Mouse (Mus musculus) embryonic facial prominence, embryonic 11.5 days (tissue): ENCODE results near the gene Commd4. TPM values are rescaled to one million over a fixed set of nuclear protein-coding genes. Genes with fewer than 3 reads are reported as not detected.

Source experiments
- ATAC-seq: fragments of 200-750 bp; cut with Nextera tagmentation; replicated peaks from 2 replicates; pipeline ENCODE4 v1.8.0; 2017; ENCODE audit warnings: low read depth; ENCODE audit not compliant: insufficient number of reproducible peaks, low FRiP score, low TSS enrichment
- DNase-seq: peaks from one replicate; pipeline ENCODE4 v3.0.0-alpha.2; 2015; ENCODE audit warnings: low spot score
- H3K27ac ChIP-seq: fragments of 300-500 bp; sonication (generic); replicated peaks from 2 replicates; pipeline ENCODE4 v1.5.1; 2014; ENCODE audit warnings: mild to moderate bottlenecking, low read depth, low read length, control low read depth
- H3K27me3 ChIP-seq: fragments of 300-500 bp; sonication (generic); 2 replicates; pipeline ENCODE4 v1.6.1; 2014; ENCODE audit warnings: mild to moderate bottlenecking, low read length, moderate library complexity, mixed read lengths; ENCODE audit not compliant: control insufficient read depth, insufficient read depth
- H3K36me3 ChIP-seq: fragments of 300-500 bp; sonication (generic); replicated peaks from 2 replicates; pipeline ENCODE4 v1.6.1; 2014; ENCODE audit warnings: low read depth, mild to moderate bottlenecking, low read length, moderate library complexity, mixed read lengths; ENCODE audit not compliant: control insufficient read depth, insufficient read depth
- H3K4me1 ChIP-seq: fragments of 300-500 bp; sonication (generic); 2 replicates; pipeline ENCODE4 v1.6.1; 2014; ENCODE audit warnings: low read length, mixed read lengths; ENCODE audit not compliant: control insufficient read depth, insufficient read depth
- H3K4me2 ChIP-seq: fragments of 300-500 bp; sonication (generic); 2 replicates; pipeline ENCODE4 v1.6.1; 2014; ENCODE audit warnings: low read depth, mild to moderate bottlenecking, control low read depth, low read length, moderate library complexity
- H3K4me3 ChIP-seq: fragments of 300-500 bp; sonication (generic); 2 replicates; pipeline ENCODE4 v1.5.1; 2014; ENCODE audit warnings: low read depth, low read length, control low read depth
- H3K9ac ChIP-seq: fragments of 300-500 bp; sonication (generic); replicated peaks from 2 replicates; pipeline ENCODE4 v1.6.1; 2014; ENCODE audit warnings: mild to moderate bottlenecking, control low read depth, low read length
- H3K9me3 ChIP-seq: fragments of 300-500 bp; sonication (generic); replicated peaks from 2 replicates; pipeline ENCODE4 v1.6.1; 2016; ENCODE audit warnings: mild to moderate bottlenecking, low read length, inconsistent platforms, mixed read lengths; ENCODE audit not compliant: control insufficient read depth
- WGBS: fragments of 180-500 bp; shearing (Covaris S2); extraction: QIAGEN DNeasy Blood & Tissue Kit; methylation state at CpG from one replicate; pipeline ENCODE4 v1.1.7; 2014; 5-methylcytosine and 5-hydroxymethylcytosine counted together
- polyA plus RNA-seq: library from polyadenylated mRNA; unstranded; fragments of >200 nt; fragmentation: Nextera tagmentation; extraction: Ambion mirVana; gene quantifications from 2 replicates; pipeline ENCODE4 v1.2.1, GENCODE M21; 2014

The Commd4 gene
- polyA plus RNA-seq, 1 experiment from 2014 or later: 70.8 TPM

DNA sequence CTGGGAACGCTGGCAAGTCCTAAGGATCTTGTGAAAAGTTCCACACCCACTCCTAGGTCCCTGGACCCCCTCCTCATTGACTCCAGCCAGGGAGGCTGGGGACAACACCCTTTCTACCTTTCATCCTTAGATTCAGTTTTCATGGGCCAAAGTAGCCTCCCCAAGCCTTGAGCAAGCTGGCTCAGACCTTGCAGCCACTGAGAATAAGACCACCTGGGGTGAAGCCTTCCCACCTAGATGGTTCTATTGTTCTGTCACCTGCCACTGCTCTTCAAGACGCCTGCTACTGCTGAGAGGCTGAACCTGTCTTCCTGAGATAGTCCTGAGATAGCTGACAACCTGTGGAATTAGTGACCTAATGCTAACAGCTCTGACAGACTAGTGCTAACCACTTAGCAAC, 5.0 kb upstream of the Commd4 start:
- ATAC-seq: no peak
- no peak overlapping the region for H3K4me2 ChIP-seq
- H3K9me3 ChIP-seq: no peaks in the 10 kb centered on the region
- 46% methylated on average over 2 of the region's 2 CpGs for WGBS
- no peaks in the 10 kb centered on the region for H3K36me3 ChIP-seq
- DNase-seq: no peak
- H3K27ac ChIP-seq: no peak overlapping the region
- no peaks in the 10 kb centered on the region for H3K27me3 ChIP-seq
- no peaks in the 10 kb centered on the region for H3K4me1 ChIP-seq
- no peak overlapping the region for H3K9ac ChIP-seq
- no peak overlapping the region for H3K4me3 ChIP-seq

DNA sequence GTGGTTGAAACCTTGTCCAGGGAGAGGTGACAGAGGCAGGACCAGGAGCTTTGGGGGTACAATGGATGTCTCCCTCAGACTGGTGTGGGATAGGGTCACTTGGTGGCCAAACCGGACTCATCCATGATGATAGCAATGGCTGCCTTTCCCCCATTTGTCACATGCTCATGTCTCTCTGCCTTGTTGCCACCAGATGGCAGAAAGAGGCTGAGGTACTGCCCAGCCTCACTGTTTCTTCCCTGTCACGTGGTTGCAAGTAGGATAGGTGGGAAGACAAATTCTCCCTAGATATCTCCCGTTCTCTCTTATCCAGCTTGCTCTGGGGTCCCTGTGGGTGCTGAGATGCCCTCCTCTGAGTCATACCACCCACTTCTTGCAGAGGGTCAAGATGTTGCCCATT, 4.4 kb upstream of the Commd4 start:
- H3K9ac ChIP-seq: no peak overlapping the region
- WGBS: 19% methylated on average over 3 of the region's 3 CpGs
- H3K36me3 ChIP-seq: no peaks in the 10 kb centered on the region
- H3K27me3 ChIP-seq: no peaks in the 10 kb centered on the region
- H3K9me3 ChIP-seq: no peaks in the 10 kb centered on the region
- H3K4me1 ChIP-seq: no peaks in the 10 kb centered on the region
- H3K4me2 ChIP-seq: no peak overlapping the region
- H3K27ac ChIP-seq: no peak overlapping the region
- ATAC-seq (no peak), DNase-seq (peak; percentile 17)
- no peak overlapping the region for H3K4me3 ChIP-seq

GRCm38 (mm10) chr9:57158506-57158905, 375 bp upstream of the Commd4 start:
- no peaks in the 10 kb centered on the region for H3K27me3 ChIP-seq
- 0 out of 2 replicates have a peak overlapping the region, but pooled peaks have one; percentile 14 for H3K4me2 ChIP-seq
- H3K4me1 ChIP-seq: no peaks in the 10 kb centered on the region
- DNase-seq (no peak), ATAC-seq (peak; percentile 15; the same call in 1 of the 2 replicates)
- H3K27ac ChIP-seq: no peak overlapping the region
- peak overlapping the region; percentile 63 for H3K4me3 ChIP-seq
- H3K9ac ChIP-seq: peak overlapping the region; percentile 18; the same call in 1 of the 2 replicates
- 32% methylated on average over 11 of the region's 11 CpGs for WGBS
- H3K36me3 ChIP-seq: no peaks in the 10 kb centered on the region
- no peaks in the 10 kb centered on the region for H3K9me3 ChIP-seq

- no peak overlapping the region for H3K27ac ChIP-seq
- ATAC-seq (no peak), DNase-seq (no peak)
- peak overlapping the region; percentile 63 for H3K4me3 ChIP-seq
- no peaks in the 10 kb centered on the region for H3K4me1 ChIP-seq
- no peaks in the 10 kb centered on the region for H3K9me3 ChIP-seq
- peak overlapping the region; percentile 68 for H3K9ac ChIP-seq
- no peaks in the 10 kb centered on the region for H3K36me3 ChIP-seq
- H3K4me2 ChIP-seq: peak overlapping the region; percentile 64
- no peaks in the 10 kb centered on the region for H3K27me3 ChIP-seq
- 35% methylated on average over 13 of the region's 13 CpGs for WGBS
Observed at GRCm38 (mm10) chr9:57157499-57157898, 632 bp downstream of the Commd4 start.

- no peak overlapping the region for H3K4me2 ChIP-seq
- no peak overlapping the region for H3K9ac ChIP-seq
- H3K4me3 ChIP-seq: no peak overlapping the region
- no peak overlapping the region for H3K27ac ChIP-seq
- 93% methylated on average over 8 of the region's 8 CpGs for WGBS
- ATAC-seq (no peak), DNase-seq (no peak)
- H3K4me1 ChIP-seq: no peaks in the 10 kb centered on the region
- H3K36me3 ChIP-seq: no peaks in the 10 kb centered on the region
- H3K27me3 ChIP-seq: no peaks in the 10 kb centered on the region
- H3K9me3 ChIP-seq: no peaks in the 10 kb centered on the region
Observed at GRCm38 (mm10) chr9:57156823-57157222, 1.3 kb downstream of the Commd4 start.

GRCm38 (mm10) chr9:57156383-57156782, 1.7 kb downstream of the Commd4 start:
- Histone ChIP-seq H3K4me1 (no peaks in the 10 kb centered on the region), H3K27me3 (no peaks in the 10 kb centered on the region), H3K4me3 (no peak overlapping the region), H3K9ac (no peak overlapping the region), H3K27ac (no peak overlapping the region), H3K9me3 (no peaks in the 10 kb centered on the region), H3K36me3 (no peaks in the 10 kb centered on the region), H3K4me2 (no peak overlapping the region)
- WGBS: 84% methylated on average over 7 of the region's 7 CpGs
- ATAC-seq (no peak), DNase-seq (no peak)

DNA sequence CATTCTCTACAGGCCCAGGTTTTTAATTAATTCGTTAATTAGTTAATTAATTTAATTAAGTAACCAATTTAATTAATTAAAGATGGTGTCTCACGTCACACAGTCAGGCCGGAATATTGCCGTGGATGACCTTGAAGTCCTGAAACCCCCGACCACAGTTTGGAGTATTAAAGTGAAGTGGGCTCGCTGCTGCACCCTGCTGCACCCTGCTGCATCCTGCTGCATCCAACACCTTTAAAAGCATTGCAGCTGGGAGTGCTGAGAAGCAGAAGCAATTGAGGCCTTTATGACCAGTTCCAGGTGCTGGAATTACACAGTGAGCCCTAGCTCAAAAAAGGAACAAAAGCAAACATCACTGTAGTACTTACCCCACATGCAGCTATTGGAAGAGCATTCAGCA, 5.8 kb downstream of the Commd4 start:
- WGBS: 46% methylated on average over 6 of the region's 6 CpGs
- no peaks in the 10 kb centered on the region for H3K9me3 ChIP-seq
- no peak for ATAC-seq

GRCm38 (mm10) chr9:57150192-57150591, 7.9 kb downstream of the Commd4 start:
- H3K27ac ChIP-seq: no peak overlapping the region
- no peak overlapping the region for H3K9ac ChIP-seq
- no peaks in the 10 kb centered on the region for H3K4me1 ChIP-seq
- DNase-seq (no peak), ATAC-seq (no peak)
- no peaks in the 10 kb centered on the region for H3K27me3 ChIP-seq
- 83% methylated on average over 5 of the region's 5 CpGs for whole genome bisulfite sequencing
- no peaks in the 10 kb centered on the region for H3K36me3 ChIP-seq
- no peaks in the 10 kb centered on the region for H3K9me3 ChIP-seq
- no peak overlapping the region for H3K4me2 ChIP-seq
- no peak overlapping the region for H3K4me3 ChIP-seq

More for the DNA sequence above, 5.8 kb downstream of the Commd4 start:
- H3K27ac ChIP-seq: no peak overlapping the region
- no peak overlapping the region for H3K9ac ChIP-seq
- DNase-seq: peak; percentile 16
- H3K36me3 ChIP-seq: no peaks in the 10 kb centered on the region
- H3K4me3 ChIP-seq: no peak overlapping the region
- no peaks in the 10 kb centered on the region for H3K4me1 ChIP-seq
- H3K27me3 ChIP-seq: no peaks in the 10 kb centered on the region
- H3K4me2 ChIP-seq: no peak overlapping the region
